Mouse (Mus musculus) liver, embryonic 11.5 days (tissue): ENCODE data around the gene Lmtk3. TPM values are rescaled to one million over a fixed set of nuclear protein-coding genes. Genes with fewer than 3 reads are reported as not detected.
A peak's percentile ranks its signal among the peaks of the same experiment; 100 is the strongest.

Source experiments
- ATAC-seq: fragments of 200-750 bp; cut with Nextera tagmentation; replicated peaks from 2 replicates; pipeline ENCODE4 v1.8.0; 2017; ENCODE audit warnings: moderate number of reproducible peaks, mild to moderate bottlenecking, moderate TSS enrichment, moderate library complexity; ENCODE audit not compliant: low FRiP score
- DNase-seq: peaks from one replicate; pipeline ENCODE4 v3.0.0-alpha.2; 2017; ENCODE audit warnings: low spot score
- H3K27ac ChIP-seq: fragments of 300-500 bp; sonication (generic); 2 replicates; pipeline ENCODE4 v1.5.1; 2014; ENCODE audit warnings: mild to moderate bottlenecking, low read depth, low read length, control low read depth
- H3K27me3 ChIP-seq: fragments of 300-500 bp; sonication (generic); replicated peaks from 2 replicates; pipeline ENCODE4 v1.6.1; 2014; ENCODE audit warnings: low read length, mixed read lengths; ENCODE audit not compliant: control insufficient read depth, insufficient read depth
- H3K36me3 ChIP-seq: fragments of 300-500 bp; sonication (generic); 2 replicates; pipeline ENCODE4 v1.6.1; 2014; ENCODE audit warnings: mild to moderate bottlenecking, low read length, moderate library complexity, mixed read lengths; ENCODE audit not compliant: control insufficient read depth, insufficient read depth
- H3K4me1 ChIP-seq: fragments of 300-500 bp; sonication (generic); replicated peaks from 2 replicates; pipeline ENCODE4 v1.6.1; 2014; ENCODE audit warnings: low read length, mixed read lengths; ENCODE audit not compliant: control insufficient read depth, insufficient read depth
- H3K4me2 ChIP-seq: fragments of 300-500 bp; sonication (generic); 2 replicates; pipeline ENCODE4 v1.6.1; 2014; ENCODE audit warnings: mild to moderate bottlenecking, control low read depth, moderate library complexity
- H3K4me3 ChIP-seq: fragments of 300-500 bp; sonication (generic); 2 replicates; pipeline ENCODE4 v1.5.1; 2014; ENCODE audit warnings: low read depth, low read length, control low read depth
- H3K9ac ChIP-seq: fragments of 300-500 bp; sonication (generic); 2 replicates; pipeline ENCODE4 v1.6.1; 2014; ENCODE audit warnings: low read depth, low read length, control low read depth
- H3K9me3 ChIP-seq: fragments of 300-500 bp; sonication (generic); 2 replicates; pipeline ENCODE4 v1.6.1; 2016; ENCODE audit warnings: low read length, inconsistent platforms, mixed read lengths; ENCODE audit not compliant: control insufficient read depth
- WGBS: fragments of 180-500 bp; shearing (Covaris S2); extraction: QIAGEN DNeasy Blood & Tissue Kit; methylation state at CpG from one replicate; pipeline ENCODE4 v1.1.7; 2014; 5-methylcytosine and 5-hydroxymethylcytosine counted together
- polyA plus RNA-seq: library from polyadenylated mRNA; unstranded; fragments of >200 nt; fragmentation: Nextera tagmentation; extraction: Ambion mirVana; gene quantifications from 2 replicates; pipeline ENCODE4 v1.2.1, GENCODE M21; 2014

Gene Lmtk3
- polyA plus RNA-seq, 1 experiment from 2014 or later: 0.45 TPM

GRCm38 (mm10) chr7:45797661-45798510 lies 14.3 kb downstream of the Lmtk3 start:
- peak overlapping the region; percentile 92 for H3K4me2 ChIP-seq
- no peaks in the 10 kb centered on the region for H3K9me3 ChIP-seq
- peak overlapping the region; percentile 35 for H3K9ac ChIP-seq
- no peak for ATAC-seq
- peaks cover 34% of the 10 kb centered on the region for H3K4me1 ChIP-seq
- H3K4me3 ChIP-seq: peak overlapping the region; percentile 54
- peaks cover 64% of the 10 kb centered on the region for H3K27me3 ChIP-seq
- 2% methylated on average over 59 of the region's 60 CpGs for WGBS
- H3K36me3 ChIP-seq: no peaks in the 10 kb centered on the region
- no peak for DNase-seq
- H3K27ac ChIP-seq: no peak overlapping the region

DNA sequence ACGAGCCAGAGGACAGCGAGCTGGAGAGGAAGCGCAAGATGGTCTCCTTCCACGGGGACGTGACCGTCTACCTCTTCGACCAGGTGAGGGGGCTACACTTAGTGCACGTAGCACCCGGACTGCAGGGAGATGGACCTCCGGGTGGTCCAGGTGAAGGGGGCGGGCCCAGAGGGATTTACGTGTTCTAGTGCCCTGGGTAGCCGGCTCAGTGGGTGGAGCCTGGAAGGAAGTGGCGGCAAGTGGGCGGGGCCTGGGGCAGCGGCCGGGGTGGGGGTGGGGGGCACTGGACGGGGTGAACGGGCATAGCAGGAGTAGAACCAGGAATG lies 14.9 kb downstream of the Lmtk3 start:
- peak overlapping the region; percentile 35 for H3K9ac ChIP-seq
- peaks cover 58% of the 10 kb centered on the region for H3K27me3 ChIP-seq
- H3K27ac ChIP-seq: no peak overlapping the region
- WGBS: 2% methylated on average over 19 of the region's 19 CpGs
- H3K9me3 ChIP-seq: no peaks in the 10 kb centered on the region
- DNase-seq: no peak
- peaks cover 34% of the 10 kb centered on the region for H3K4me1 ChIP-seq
- H3K4me3 ChIP-seq: peak overlapping the region; percentile 54
- no peak for ATAC-seq
- no peaks in the 10 kb centered on the region for H3K36me3 ChIP-seq
- H3K4me2 ChIP-seq: peak overlapping the region; percentile 92

GRCm38 (mm10) chr7:45798931-45799330 lies 15.4 kb downstream of the Lmtk3 start:
- ATAC-seq: no peak
- peak overlapping the region; percentile 92 for H3K4me2 ChIP-seq

DNA sequence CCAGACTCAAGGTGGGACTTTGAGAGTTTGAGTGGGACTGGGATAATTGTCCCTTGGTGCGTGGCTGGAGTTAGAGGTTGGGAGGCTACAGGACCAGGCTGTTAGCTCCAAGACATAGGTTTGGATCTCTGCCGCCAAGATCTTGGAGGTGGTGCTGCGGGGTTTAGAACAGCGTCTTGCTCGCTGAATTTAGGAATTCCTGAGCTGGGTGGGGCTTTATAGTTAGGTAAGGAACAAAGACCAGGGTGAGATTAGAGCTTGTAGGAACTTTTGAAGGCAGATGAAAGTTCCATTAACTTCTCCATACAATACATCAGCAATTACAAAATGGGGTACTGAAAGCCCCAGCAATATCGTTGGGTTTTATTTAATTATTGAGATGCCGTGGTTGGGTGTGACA lies 16.5 kb downstream of the Lmtk3 start:
- Histone ChIP-seq H3K9ac (no peak overlapping the region), H3K27ac (no peak overlapping the region), H3K36me3 (no peaks in the 10 kb centered on the region), H3K4me3 (no peak overlapping the region), H3K4me2 (peak overlapping the region; percentile 63), H3K9me3 (no peaks in the 10 kb centered on the region), H3K4me1 (peaks cover 34% of the 10 kb centered on the region), H3K27me3 (peaks cover 43% of the 10 kb centered on the region)
- 36% methylated on average over 7 of the region's 7 CpGs for whole genome bisulfite sequencing
- DNase-seq: no peak
- no peak for ATAC-seq

More at GRCm38 (mm10) chr7:45798931-45799330, 15.4 kb downstream of the Lmtk3 start:
- Histone ChIP-seq H3K4me3 (peak overlapping the region; percentile 54; the same call in 1 of the 2 replicates), H3K27me3 (peaks cover 53% of the 10 kb centered on the region), H3K27ac (no peak overlapping the region), H3K9me3 (no peaks in the 10 kb centered on the region), H3K9ac (no peak overlapping the region), H3K4me1 (peaks cover 34% of the 10 kb centered on the region), H3K36me3 (no peaks in the 10 kb centered on the region)
- WGBS: 45% methylated on average over 7 of the region's 7 CpGs
- DNase-seq: no peak

DNA sequence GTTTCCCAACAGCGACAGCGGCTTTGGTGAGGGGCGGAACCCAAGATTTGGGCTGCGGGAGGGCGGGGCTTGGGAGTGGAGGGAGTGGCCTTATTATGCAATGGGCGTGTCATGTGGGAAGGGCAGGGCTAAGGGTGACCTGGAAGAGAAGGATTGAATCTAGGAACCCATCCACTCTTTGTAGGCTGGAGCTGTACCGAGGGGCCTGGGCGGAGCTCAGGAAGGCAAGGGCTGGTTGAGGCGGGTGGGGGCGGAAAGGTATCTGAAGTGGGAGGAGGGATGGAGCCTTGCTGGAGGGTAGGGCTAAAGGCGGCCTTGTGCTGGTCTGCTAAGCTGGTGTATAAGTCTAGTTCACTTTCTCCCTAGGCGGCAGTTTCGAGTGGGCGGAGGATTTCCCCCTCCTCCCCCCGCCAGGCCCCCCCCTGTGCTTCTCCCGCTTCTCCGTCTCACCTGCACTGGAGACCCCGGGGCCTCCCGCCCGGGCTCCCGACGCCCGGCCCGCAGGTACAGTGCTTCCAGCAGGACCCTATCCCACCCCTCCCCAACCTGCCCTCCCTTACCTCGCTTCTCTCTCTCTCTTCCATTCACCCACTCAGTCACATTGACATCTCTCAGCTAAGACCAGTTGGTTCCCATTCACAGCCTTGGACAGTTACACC lies 17.1 kb downstream of the Lmtk3 start:
- peak overlapping the region; percentile 40 for H3K4me3 ChIP-seq
- H3K9me3 ChIP-seq: no peaks in the 10 kb centered on the region
- H3K4me1 ChIP-seq: peaks cover 34% of the 10 kb centered on the region
- H3K27me3 ChIP-seq: peaks cover 37% of the 10 kb centered on the region
- H3K27ac ChIP-seq: no peak overlapping the region
- H3K9ac ChIP-seq: no peak overlapping the region
- ATAC-seq (peak; percentile 68), DNase-seq (peak; percentile 69)
- H3K4me2 ChIP-seq: peak overlapping the region; percentile 63
- H3K36me3 ChIP-seq: no peaks in the 10 kb centered on the region
- WGBS: 6% methylated on average over 22 of the region's 25 CpGs

DNA sequence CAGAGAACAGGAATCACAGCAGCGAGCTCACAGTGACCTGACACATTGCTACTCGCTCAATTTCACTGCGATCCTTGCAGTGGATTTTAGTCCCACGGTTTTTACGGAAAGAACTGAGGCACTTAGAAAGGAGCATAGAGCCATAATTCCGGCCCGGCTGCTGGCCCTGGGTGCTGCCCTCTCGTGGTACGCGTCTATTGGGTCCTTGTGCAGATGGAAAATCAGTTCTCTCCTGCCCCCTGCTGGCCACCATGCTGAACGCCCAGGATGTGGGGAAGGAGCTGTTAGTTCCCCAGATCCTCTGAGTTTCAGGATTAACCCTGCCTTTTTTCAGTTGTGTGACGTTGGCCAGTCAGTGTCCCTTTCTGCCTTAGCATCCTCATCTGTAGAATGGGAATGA lies 17.8 kb downstream of the Lmtk3 start:
- 3% methylated on average over 12 of the region's 12 CpGs for WGBS
- Histone ChIP-seq H3K4me2 (peak overlapping the region; percentile 63), H3K27ac (no peak overlapping the region), H3K4me1 (peaks cover 34% of the 10 kb centered on the region), H3K27me3 (peaks cover 37% of the 10 kb centered on the region), H3K9me3 (no peaks in the 10 kb centered on the region), H3K4me3 (peak overlapping the region; percentile 40), H3K36me3 (0 out of 2 replicates have a peak, but pooled peaks cover under 1% of the 10 kb centered on the region), H3K9ac (no peak overlapping the region)
- DNase-seq (peak; percentile 90), ATAC-seq (peak; percentile 57)

- Histone ChIP-seq H3K27ac (no peak overlapping the region), H3K4me1 (peaks cover 25% of the 10 kb centered on the region), H3K36me3 (peaks cover 7% of the 10 kb centered on the region; the same call in 1 of the 2 replicates), H3K9ac (no peak overlapping the region), H3K27me3 (peaks cover 25% of the 10 kb centered on the region), H3K4me3 (no peak overlapping the region), H3K9me3 (no peaks in the 10 kb centered on the region), H3K4me2 (no peak overlapping the region)
- ATAC-seq: no peak
- no peak for DNase-seq
- 79% methylated on average over 6 of the region's 6 CpGs for WGBS
These were observed 19.0 kb downstream of the Lmtk3 start for GRCm38 (mm10) chr7:45802551-45802950.

GRCm38 (mm10) chr7:45805941-45806340 lies 22.4 kb downstream of the Lmtk3 start:
- Histone ChIP-seq H3K36me3 (peaks cover 34% of the 10 kb centered on the region), H3K4me3 (no peak overlapping the region), H3K9me3 (no peaks in the 10 kb centered on the region), H3K4me1 (peaks cover 3% of the 10 kb centered on the region), H3K4me2 (no peak overlapping the region), H3K27me3 (no peaks in the 10 kb centered on the region), H3K9ac (no peak overlapping the region), H3K27ac (no peak overlapping the region)
- DNase-seq (no peak), ATAC-seq (no peak)
- 64% methylated on average over 5 of the region's 5 CpGs for WGBS
